ENCODE assay signal across 9 mouse cellular contexts in genomic region chr6:47954425-47954824, GRCm38 (mm10). TPM values are rescaled to one million over a fixed set of nuclear protein-coding genes. Genes with fewer than 3 reads are reported as not detected.
A peak's percentile ranks its signal among the peaks of the same experiment; 100 is the strongest.
DNase-seq lines count a peak whose midpoint lies in the region; ATAC-seq lines count a peak whose summit lies in the region.
"Had no signal": no experiment of that assay in that cellular context is flagged by ENCODE, and none has a peak within 500 bp of the region (broad histone marks: within the 10 kb centered on the region; RNA-seq: fewer than 3 reads in every experiment).

No protein-coding gene starts in this region.

- no peak for ATAC-seq in liver, embryonic 11.5 days (replicated peaks; ENCODE audit: low FRiP score)
- no peak for ATAC-seq in forebrain, embryonic 13.5 days
- no peak for ATAC-seq in limb, embryonic 15.5 days (ENCODE audit: insufficient number of reproducible peaks, low FRiP score, low TSS enrichment, low read depth)
- ATAC-seq in stomach, embryonic 14.5 days (ENCODE audit: insufficient number of reproducible peaks, insufficient read depth, low FRiP score, low read depth): no peak

- no peak overlapping the region; the same call in 1 of the 2 replicates for H3K9ac ChIP-seq in liver, embryonic 11.5 days (ENCODE audit: low read depth, low read length)
- no peak overlapping the region for H3K9ac ChIP-seq in forebrain, embryonic 13.5 days
- H3K9ac ChIP-seq in limb, embryonic 15.5 days: no peak overlapping the region
- H3K9ac ChIP-seq in stomach, embryonic 14.5 days (replicated peaks; ENCODE audit: low read depth, low read length): no peak overlapping the region

- H3K4me3 ChIP-seq in liver, embryonic 11.5 days (ENCODE audit: low read depth, low read length): peak overlapping the region; percentile 62
- peak overlapping the region; percentile 77; the same call in 1 of the 2 replicates for H3K4me3 ChIP-seq in forebrain, embryonic 13.5 days
- H3K4me3 ChIP-seq in limb, embryonic 15.5 days: peak overlapping the region; percentile 59; the same call in 1 of the 2 replicates
- H3K4me3 ChIP-seq in stomach, embryonic 14.5 days (ENCODE audit: low read depth, low read length): peak overlapping the region; percentile 59; the same call in 1 of the 2 replicates

- no peaks in the 10 kb centered on the region for H3K27me3 ChIP-seq in liver, embryonic 11.5 days (replicated peaks; ENCODE audit: control insufficient read depth, insufficient read depth, low read length)
- H3K27me3 ChIP-seq in forebrain, embryonic 13.5 days: no peaks in the 10 kb centered on the region
- no peaks in the 10 kb centered on the region for H3K27me3 ChIP-seq in limb, embryonic 15.5 days
- no peaks in the 10 kb centered on the region for H3K27me3 ChIP-seq in stomach, embryonic 14.5 days (ENCODE audit: control insufficient read depth, insufficient read depth, low read length)

- H3K4me2 ChIP-seq in liver, embryonic 11.5 days: peak overlapping the region; percentile 89
- peak overlapping the region; percentile 83; the same call in 1 of the 2 replicates for H3K4me2 ChIP-seq in forebrain, embryonic 13.5 days
- no peak overlapping the region for H3K4me2 ChIP-seq in limb, embryonic 15.5 days
- H3K4me2 ChIP-seq in stomach, embryonic 14.5 days (replicated peaks; ENCODE audit: low read depth, low read length): peak overlapping the region; percentile 65

- 85% methylated on average over 3 of the region's 3 CpGs for WGBS in liver, embryonic 11.5 days
- 92% methylated on average over 3 of the region's 3 CpGs for WGBS in forebrain, embryonic 13.5 days
- 87% methylated on average over 3 of the region's 3 CpGs for WGBS in limb, embryonic 15.5 days
- whole genome bisulfite sequencing in stomach, embryonic 14.5 days: 81% methylated on average over 3 of the region's 3 CpGs

- H3K36me3 ChIP-seq in liver, embryonic 11.5 days (ENCODE audit: control insufficient read depth, insufficient read depth, low read length): peaks cover 2% of the 10 kb centered on the region; the same call in 1 of the 2 replicates
- peaks cover 26% of the 10 kb centered on the region for H3K36me3 ChIP-seq in forebrain, embryonic 13.5 days (ENCODE audit: poor library complexity, severe bottlenecking)
- peaks cover 39% of the 10 kb centered on the region for H3K36me3 ChIP-seq in limb, embryonic 15.5 days
- no peaks in the 10 kb centered on the region; the same call in 1 of the 2 replicates for H3K36me3 ChIP-seq in stomach, embryonic 14.5 days (ENCODE audit: control insufficient read depth, insufficient read depth, low read length)

- no peak overlapping the region for H3K27ac ChIP-seq in liver, embryonic 11.5 days (ENCODE audit: low read depth, low read length)
- H3K27ac ChIP-seq in forebrain, embryonic 13.5 days: no peak overlapping the region
- H3K27ac ChIP-seq in limb, embryonic 15.5 days: no peak overlapping the region
- no peak overlapping the region for H3K27ac ChIP-seq in stomach, embryonic 14.5 days (ENCODE audit: low read length)

- H3K9me3 ChIP-seq in liver, embryonic 11.5 days (ENCODE audit: control insufficient read depth, low read length): no peaks in the 10 kb centered on the region
- no peaks in the 10 kb centered on the region for H3K9me3 ChIP-seq in forebrain, embryonic 13.5 days (replicated peaks)
- no peaks in the 10 kb centered on the region for H3K9me3 ChIP-seq in limb, embryonic 15.5 days
- H3K9me3 ChIP-seq in stomach, embryonic 14.5 days (ENCODE audit: control insufficient read depth, low read depth, low read length): no peaks in the 10 kb centered on the region
- H3K9me3 ChIP-seq: G1E had no signal

- DNase-seq in liver, embryonic 11.5 days (ENCODE audit: low spot score): no peak
- no peak for DNase-seq in liver
- DNase-seq in adrenal gland, postnatal 10 days: no peak
- no peak for DNase-seq in layer of hippocampus, adult 8-10 months (ENCODE audit: low spot score in 2 of 2)
- DNase-seq in left cerebral cortex, adult 11 months (ENCODE audit: low spot score): no peak

- H3K4me1 ChIP-seq in liver, embryonic 11.5 days (replicated peaks; ENCODE audit: control insufficient read depth, insufficient read depth, low read length): no peaks in the 10 kb centered on the region; the same call in none of the 2 replicates
- peaks cover 18% of the 10 kb centered on the region for H3K4me1 ChIP-seq in forebrain, embryonic 13.5 days
- peaks cover 6% of the 10 kb centered on the region for H3K4me1 ChIP-seq in limb, embryonic 15.5 days
- H3K4me1 ChIP-seq in stomach, embryonic 14.5 days (ENCODE audit: control insufficient read depth, insufficient read depth, low read length): peaks cover 4% of the 10 kb centered on the region; the same call in 1 of the 2 replicates

RNA-seq across cellular contexts. Expression of gene Zfp956, which starts 1.2 kb away (rescaled TPM):
- 6.0 and 9.4 TPM in 2 replicates for polyA plus RNA-seq in liver, embryonic 11.5 days (2014; fragmentation: Nextera tagmentation; extraction: Ambion mirVana)
- 11.2 and 13.3 TPM in 2 replicates for polyA plus RNA-seq in forebrain, embryonic 13.5 days (2015; fragmentation: Nextera tagmentation; extraction: Ambion mirVana)
- 10.6 and 11.3 TPM in 2 replicates for polyA plus RNA-seq in limb, embryonic 15.5 days (2015; fragmentation: Nextera tagmentation; extraction: Ambion mirVana)
- 10.0 and 10.9 TPM in 2 replicates for polyA plus RNA-seq in stomach, embryonic 14.5 days (2014; fragmentation: Nextera tagmentation; extraction: Ambion mirVana)
- 10 to 100 TPM in 1 of 2 experiments, 1 to 10 TPM in 1; 6.5 to 10.3 TPM for total RNA-seq in adrenal gland, postnatal 10 days (2021)
- 10 to 100 TPM; 17.9 to 25.6 (median 22.3) TPM for total RNA-seq in layer of hippocampus, adult 8-10 months (2022)

RNA-seq across cellular contexts. Expression of gene Zfp212, which starts 34.1 kb away (rescaled TPM):
- 9.5 and 9.8 TPM in 2 replicates for polyA plus RNA-seq in liver, embryonic 11.5 days (2014; fragmentation: Nextera tagmentation; extraction: Ambion mirVana)
- polyA plus RNA-seq in forebrain, embryonic 13.5 days (2015; fragmentation: Nextera tagmentation; extraction: Ambion mirVana): 21.0 and 25.4 TPM in 2 replicates
- polyA plus RNA-seq in limb, embryonic 15.5 days (2015; fragmentation: Nextera tagmentation; extraction: Ambion mirVana): 17.2 and 18.0 TPM in 2 replicates
- polyA plus RNA-seq in stomach, embryonic 14.5 days (2014; fragmentation: Nextera tagmentation; extraction: Ambion mirVana): 13.3 and 13.8 TPM in 2 replicates
- total RNA-seq in adrenal gland, postnatal 10 days (2021): 10 to 100 TPM; 14.0 to 17.7 TPM
- 10 to 100 TPM; 20.1 to 24.0 (median 21.5) TPM for total RNA-seq in layer of hippocampus, adult 8-10 months (2022)
